Mouse (Mus musculus) CH12.LX (cell line): ENCODE data around the gene Cdh5. TPM values are rescaled to one million over a fixed set of nuclear protein-coding genes. Genes with fewer than 3 reads are reported as not detected.

ENCODE experiments used
- DNase-seq: peaks from one replicate; pipeline ENCODE4 v3.0.0-alpha.2; 2013; ENCODE audit errors: extremely low read depth
- H3K27ac ChIP-seq: 2 replicates; pipeline ENCODE4 v1.5.1; 2012; ENCODE audit warnings: low read depth, mild to moderate bottlenecking, control low read depth, moderate library complexity; ENCODE audit not compliant: insufficient read depth
- H3K27me3 ChIP-seq: replicated peaks from 2 replicates; pipeline ENCODE3; 2012; ENCODE audit warnings: inconsistent platforms
- H3K36me3 ChIP-seq, 2 experiments: replicated peaks in 1 of 2; 2 replicates each; pipeline versions ENCODE3 to v1.6.1; 2012; ENCODE audit warnings: inconsistent platforms in 1 of 2, low read length in 1 of 2, mild to moderate bottlenecking in 1 of 2, mixed read lengths in 1 of 2, moderate library complexity in 1 of 2; ENCODE audit not compliant: control insufficient read depth in 1 of 2, insufficient read depth in 1 of 2
- H3K4me1 ChIP-seq, 2 experiments: 2 replicates each; pipeline ENCODE4 v1.6.1; 2012; ENCODE audit warnings: inconsistent platforms in 1 of 2, moderate library complexity in 1 of 2; ENCODE audit not compliant: insufficient read depth in 2 of 2, control insufficient read depth in 1 of 2
- H3K4me2 ChIP-seq: 2 replicates; pipeline ENCODE4 v1.6.1; 2012; ENCODE audit warnings: low read depth, mild to moderate bottlenecking, control low read depth; ENCODE audit not compliant: poor library complexity, insufficient read depth, severe bottlenecking
- H3K4me3 ChIP-seq, 3 experiments: fragments of 150-350 bp in 1 of 3; sonication (generic) in 1 of 3; replicated peaks in 1 of 3; 2 replicates each; pipeline versions ENCODE3 to v1.5.1; 2011 to 2012; ENCODE audit warnings: low read depth in 2 of 3, low read length in 2 of 3, mild to moderate bottlenecking in 2 of 3, moderate library complexity in 2 of 3, control low read depth in 1 of 3, improper control_type of control experiment in 1 of 3, inconsistent platforms in 1 of 3, mixed read lengths in 1 of 3; ENCODE audit not compliant: poor library complexity in 1 of 3
- H3K79me2 ChIP-seq: replicated peaks from 2 replicates; pipeline ENCODE4 v1.6.1; 2012; ENCODE audit warnings: mild to moderate bottlenecking, moderate library complexity; ENCODE audit not compliant: control insufficient read depth, poor library complexity, insufficient read depth, severe bottlenecking; ENCODE audit errors: extremely low read depth
- H3K9ac ChIP-seq: 2 replicates; pipeline ENCODE4 v1.6.1; 2012; ENCODE audit warnings: low read depth, mild to moderate bottlenecking, control low read depth, moderate library complexity; ENCODE audit not compliant: insufficient read depth
- H3K9me3 ChIP-seq: replicated peaks from 2 replicates; pipeline ENCODE3; 2012; ENCODE audit warnings: low read length, inconsistent platforms, mixed read lengths
- BHLHE40 ChIP-seq: IDR thresholded peaks from 2 replicates; pipeline ENCODE4 v1.6.1; 2011; ENCODE audit warnings: mild to moderate bottlenecking, low read depth, low read length, improper control_type of control experiment
- CHD2 ChIP-seq: IDR thresholded peaks from 2 replicates; pipeline ENCODE4 v1.6.1; 2011; ENCODE audit warnings: low read length, improper control_type of control experiment
- CTCF ChIP-seq, 2 experiments: IDR thresholded peaks in 1 of 2; conservative IDR thresholded peaks in 1 of 2; 2 replicates each; pipeline ENCODE4 v1.5.1; 2011 to 2012; ENCODE audit warnings: low read depth in 2 of 2, low read length in 2 of 2, improper control_type of control experiment in 1 of 2, inconsistent platforms in 1 of 2, mild to moderate bottlenecking in 1 of 2, moderate library complexity in 1 of 2
- ELF1 ChIP-seq: IDR thresholded peaks from 2 replicates; pipeline ENCODE4 v1.6.1; 2014; ENCODE audit warnings: low read depth, mild to moderate bottlenecking, inconsistent platforms, low read length, improper control_type of control experiment
- EP300 ChIP-seq: IDR thresholded peaks from 2 replicates; pipeline ENCODE4 v1.6.1; 2011; ENCODE audit warnings: low read length, improper control_type of control experiment
- GABPA ChIP-seq: IDR thresholded peaks from 2 replicates; pipeline ENCODE4 v1.6.1; 2012; ENCODE audit warnings: low read depth, low read length, improper control_type of control experiment, inconsistent platforms; ENCODE audit not compliant: insufficient replicate concordance
- IRF4 ChIP-seq: IDR thresholded peaks from 2 replicates; pipeline ENCODE4 v1.6.1; 2014; ENCODE audit warnings: low read depth, mild to moderate bottlenecking, inconsistent platforms, low read length, improper control_type of control experiment
- JUND ChIP-seq: conservative IDR thresholded peaks from 2 replicates; pipeline ENCODE4 v1.6.1; 2011; ENCODE audit warnings: low read depth, low read length, improper control_type of control experiment
- MAFK ChIP-seq: IDR thresholded peaks from 2 replicates; pipeline ENCODE4 v1.6.1; 2011; ENCODE audit warnings: low read length, improper control_type of control experiment; ENCODE audit not compliant: insufficient replicate concordance
- MYC ChIP-seq: IDR thresholded peaks from 2 replicates; pipeline ENCODE4 v1.6.1; 2011; ENCODE audit warnings: low read depth, mild to moderate bottlenecking, improper control_type of control experiment, low read length
- NRF1 ChIP-seq: IDR thresholded peaks from 2 replicates; pipeline ENCODE4 v1.6.1; 2014; ENCODE audit warnings: low read depth, mild to moderate bottlenecking, inconsistent platforms, low read length, improper control_type of control experiment, moderate library complexity
- PAX5 ChIP-seq: IDR thresholded peaks from 2 replicates; pipeline ENCODE4 v1.6.1; 2012; ENCODE audit warnings: low read length, inconsistent platforms, mixed read lengths
- POLR2AphosphoS2 ChIP-seq: IDR thresholded peaks from 2 replicates; pipeline ENCODE4 v1.6.1; 2011; ENCODE audit warnings: low read depth, low read length, improper control_type of control experiment
- RAD21 ChIP-seq: IDR thresholded peaks from 2 replicates; pipeline ENCODE4 v1.6.1; 2011; ENCODE audit warnings: low read depth, mild to moderate bottlenecking, low read length, improper control_type of control experiment, moderate library complexity
- RCOR1 ChIP-seq: conservative IDR thresholded peaks from 2 replicates; pipeline ENCODE4 v1.6.1; 2012; ENCODE audit warnings: low read depth, mild to moderate bottlenecking, inconsistent platforms, low read length, improper control_type of control experiment
- SIN3A ChIP-seq: IDR thresholded peaks from 2 replicates; pipeline ENCODE4 v1.6.1; 2012; ENCODE audit warnings: low read length, improper control_type of control experiment, inconsistent platforms
- SMC3 ChIP-seq: IDR thresholded peaks from 2 replicates; pipeline ENCODE4 v1.6.1; 2011; ENCODE audit warnings: low read depth, low read length, improper control_type of control experiment
- TBP ChIP-seq: conservative IDR thresholded peaks from 2 replicates; pipeline ENCODE4 v1.6.1; 2011; ENCODE audit warnings: low read depth, low read length, improper control_type of control experiment
- UBTF ChIP-seq: IDR thresholded peaks from 2 replicates; pipeline ENCODE4 v1.6.1; 2012; ENCODE audit warnings: low read depth, mild to moderate bottlenecking, inconsistent platforms, low read length, improper control_type of control experiment, moderate library complexity
- USF1 ChIP-seq: IDR thresholded peaks from 2 replicates; pipeline ENCODE4 v1.6.1; 2014; ENCODE audit warnings: low read depth, mild to moderate bottlenecking, inconsistent platforms, low read length, improper control_type of control experiment
- USF2 ChIP-seq: conservative IDR thresholded peaks from 2 replicates; pipeline ENCODE4 v1.6.1; 2011; ENCODE audit warnings: low read depth, low read length, improper control_type of control experiment
- ZC3H11A ChIP-seq: IDR thresholded peaks from 2 replicates; pipeline ENCODE4 v1.6.1; 2012; ENCODE audit warnings: low read depth, mild to moderate bottlenecking, inconsistent platforms, low read length, improper control_type of control experiment
- ZKSCAN1 ChIP-seq: IDR thresholded peaks from 2 replicates; pipeline ENCODE4 v1.6.1; 2012; ENCODE audit warnings: low read depth, inconsistent platforms, low read length, improper control_type of control experiment, borderline replicate concordance
- dilution Hi-C: fragments of 300-500 bp; cut with MboI; formaldehyde crosslinking; loops from 2 replicates; pipeline ENCODE4 v1.14.3; 2020; ENCODE audit warnings: low sequenced_read_pairs; ENCODE audit not compliant: extremely low pct_unique_long_range_greater_than_20kb, extremely low pct_ligation_motif_present
- in situ Hi-C: fragments of 300-500 bp; cut with MboI; formaldehyde crosslinking; loops from 3 replicates; pipeline ENCODE4 v1.14.3; 2019; ENCODE audit warnings: low sequenced_read_pairs, low pct_ligation_motif_present, low pct_unique_long_range_greater_than_20kb, mixed read lengths
- polyA plus RNA-seq: library from polyadenylated mRNA; unstranded; fragments of >175 nt; gene quantifications from 2 replicates; pipeline ENCODE4 v1.2.1, GENCODE M21; 2012; ENCODE audit warnings: low read depth; ENCODE audit not compliant: insufficient read length
- total RNA-seq, 2 experiments: library from RNA; depleted of rRNA; stranded (reverse); fragments of 300-350 nt in 1 of 2; fragments of >200 nt in 1 of 2; gene quantifications; 2 replicates each; pipeline ENCODE4 v1.2.3; 2012 to 2014

The Cdh5 gene
- total and polyA plus RNA-seq, 3 experiments = 0.25 to 1.8 (median 0.48) TPM

DNA sequence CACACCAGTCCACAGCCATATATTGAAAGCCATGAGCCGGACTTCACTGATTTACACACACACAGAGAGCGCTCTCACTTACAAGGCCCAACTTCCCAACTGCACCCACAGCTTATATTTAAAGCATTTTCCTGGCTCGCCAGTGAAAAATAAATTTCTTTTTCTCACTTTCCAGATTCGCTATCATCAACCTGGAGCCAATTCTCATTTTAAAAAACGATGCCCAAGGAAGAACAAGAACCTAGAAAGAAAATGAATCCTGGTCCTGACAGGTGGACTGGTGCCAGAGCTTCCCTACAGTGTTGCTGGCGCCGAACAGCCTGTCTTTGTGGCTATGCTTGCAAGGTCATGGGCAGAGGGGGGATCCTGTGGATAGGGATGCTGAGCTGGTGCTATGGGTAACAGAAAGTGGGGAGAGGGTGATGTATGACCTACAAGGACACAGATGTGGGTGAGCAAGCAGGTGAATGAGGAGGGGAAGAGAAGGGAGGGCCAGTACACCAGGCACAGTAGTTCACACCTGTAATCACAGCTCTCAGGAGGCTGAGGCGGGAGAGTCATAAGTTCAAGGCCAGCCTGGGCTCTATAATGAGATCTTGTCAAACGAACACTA is 35.4 kb upstream of the Cdh5 start:
- no peak overlapping the region for H3K27ac ChIP-seq
- in situ Hi-C loops = no loop called here
- H3K4me2 ChIP-seq = no peak overlapping the region
- H3K9ac ChIP-seq = no peak overlapping the region
- dilution Hi-C loops = no loop called here
- H3K79me2 ChIP-seq = no peaks in the 10 kb centered on the region
- TF ChIP-seq USF2 (no peak), BHLHE40 (no peak), USF1 (no peak), UBTF (no peak), RAD21 (no peak), MAFK (no peak)
- TF ChIP-seq, all 38 proteins: peak for 0
- Histone ChIP-seq H3K36me3 (no peaks in the 10 kb centered on the region), H3K9me3 (no peaks in the 10 kb centered on the region), H3K27me3 (peaks cover 2% of the 10 kb centered on the region), H3K4me1 (peaks cover 0 to 20% of the 10 kb centered on the region in 2 experiments; a peak in 2 of 4 replicates), H3K4me3 (no peak overlapping the region)
- no peak for DNase-seq

DNA sequence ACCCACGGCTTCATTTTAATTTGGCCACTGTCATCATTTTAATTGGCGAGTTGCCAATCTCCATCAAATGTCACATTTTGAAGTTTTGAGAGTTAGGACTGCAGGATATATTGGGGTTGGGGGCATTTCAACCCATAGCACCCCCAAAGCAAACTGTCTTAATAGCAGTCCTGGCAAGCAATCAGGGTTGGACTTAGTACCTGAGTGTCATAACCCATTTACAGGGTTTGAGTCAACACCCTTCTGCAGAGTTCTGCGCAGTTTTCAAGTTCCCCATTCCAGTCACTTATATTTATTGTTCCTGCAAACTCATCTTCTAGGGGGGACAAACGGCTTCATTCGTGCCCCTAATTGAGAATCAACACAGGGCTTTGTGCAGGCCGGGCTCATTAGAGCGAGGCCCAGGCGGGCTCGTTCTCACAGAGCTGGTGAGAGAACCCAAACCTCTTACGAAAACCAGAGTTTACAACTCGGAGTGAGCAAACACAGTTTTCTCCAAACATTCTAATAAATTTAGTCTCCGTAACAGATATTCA is 34.0 kb upstream of the Cdh5 start:
- Histone ChIP-seq H3K4me2 (no peak overlapping the region), H3K27ac (no peak overlapping the region), H3K9ac (no peak overlapping the region), H3K79me2 (no peaks in the 10 kb centered on the region), H3K4me3 (no peak overlapping the region), H3K36me3 (no peaks in the 10 kb centered on the region), H3K9me3 (no peaks in the 10 kb centered on the region), H3K27me3 (peaks cover 2% of the 10 kb centered on the region), H3K4me1 (peaks cover 0 to 6% of the 10 kb centered on the region in 2 experiments; a peak in 2 of 4 replicates)
- no peak for DNase-seq
- TF ChIP-seq NRF1 (no peak), RCOR1 (no peak), CTCF (conservative IDR thresholded peaks at IDR 0.05 in 1 of 2, IDR thresholded peaks at IDR 0.05 in 1 of 2; ENCODE audit: low read depth in 2 of 2, low read length in 2 of 2) (no peak), CHD2 (no peak)
- in situ Hi-C loops (no loop called here), dilution Hi-C loops (no loop called here)

DNA sequence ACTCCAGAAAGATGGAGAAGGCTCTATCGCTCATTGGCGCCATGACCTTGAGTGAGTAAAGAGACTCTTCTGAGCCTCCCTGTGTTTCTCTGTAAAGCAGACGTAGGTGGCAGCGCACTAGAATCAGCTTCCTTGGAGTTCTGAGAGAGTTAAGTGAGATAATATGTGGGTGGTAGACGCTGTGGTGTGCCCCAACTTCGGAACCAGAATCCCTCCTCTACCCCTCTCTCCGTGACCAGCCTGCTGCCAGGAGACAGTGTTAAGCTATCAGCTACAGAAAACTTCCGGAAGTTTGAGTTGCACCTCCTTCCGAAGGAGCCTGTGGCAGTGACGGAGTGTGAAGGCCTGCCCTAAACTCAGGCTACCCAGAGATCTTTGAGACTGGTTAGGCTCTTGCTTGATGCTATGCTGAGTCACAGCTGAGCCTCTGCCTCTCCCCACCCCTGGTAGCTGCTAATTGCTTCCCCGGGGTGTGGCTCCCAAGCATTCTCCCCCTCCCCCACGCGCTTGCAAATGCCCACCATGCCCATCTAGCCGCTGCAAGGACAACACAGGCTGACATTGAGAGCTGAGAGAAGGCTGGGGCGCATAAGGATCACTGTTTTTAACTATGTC is 32.9 kb upstream of the Cdh5 start:
- peaks cover 0 to 4% of the 10 kb centered on the region in 2 experiments; a peak in 2 of 4 replicates for H3K4me1 ChIP-seq
- no peaks in the 10 kb centered on the region for H3K79me2 ChIP-seq
- dilution Hi-C loops (no loop called here), in situ Hi-C loops (no loop called here)
- H3K9ac ChIP-seq = no peak overlapping the region
- no peak for DNase-seq
- no peaks in the 10 kb centered on the region for H3K36me3 ChIP-seq
- H3K27ac ChIP-seq = no peak overlapping the region
- H3K9me3 ChIP-seq = no peaks in the 10 kb centered on the region
- TF ChIP-seq GABPA (no peak), IRF4 (no peak), UBTF (no peak), RCOR1 (no peak), ZKSCAN1 (no peak), POLR2AphosphoS2 (no peak), USF2 (no peak), TBP (no peak), USF1 (no peak), ZC3H11A (no peak), SMC3 (no peak), PAX5 (no peak), JUND (no peak), SIN3A (no peak), EP300 (no peak), ELF1 (no peak), MYC (no peak)
- no peak overlapping the region for H3K4me3 ChIP-seq
- peaks cover 2% of the 10 kb centered on the region for H3K27me3 ChIP-seq
- H3K4me2 ChIP-seq = no peak overlapping the region
